Mouse (Mus musculus) cerebellum, adult 2 months (tissue): ENCODE results near the gene Slc16a6.

Experiments
- CTCF ChIP-seq: fragments of 200-500 bp; IDR thresholded peaks from 2 replicates; pipeline ENCODE4 v1.5.1; 2011; ENCODE audit warnings: low read depth, mild to moderate bottlenecking, control low read depth, low read length, moderate library complexity, borderline replicate concordance; ENCODE audit not compliant: insufficient read depth
- POLR2A ChIP-seq: fragments of 200-500 bp; IDR thresholded peaks from 2 replicates; pipeline ENCODE4 v1.6.1; 2011; ENCODE audit warnings: low read length, control low read depth, borderline replicate concordance; ENCODE audit not compliant: insufficient read depth

DNA sequence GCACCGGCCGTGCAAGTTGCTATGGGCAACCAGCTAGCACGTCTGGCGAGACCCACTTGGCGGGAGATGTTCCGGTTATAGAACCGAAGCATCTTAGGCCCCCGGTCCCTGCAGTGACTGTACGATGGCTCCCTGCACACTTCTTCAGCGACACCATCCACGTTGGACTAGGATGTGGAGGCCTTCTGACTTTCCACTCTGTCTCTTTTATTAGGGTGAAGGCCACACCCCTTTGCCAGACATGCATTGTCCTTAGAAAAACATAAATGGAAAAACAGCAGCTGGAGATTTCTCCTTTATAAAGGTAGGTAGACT is 47.2 kb downstream of the Slc16a6 start:
- TF ChIP-seq CTCF, result no peak
- TF ChIP-seq POLR2A, result no peak
